Mouse (Mus musculus): ENCODE measurements around the gene Slc39a8.

Gene Slc39a8

DNA sequence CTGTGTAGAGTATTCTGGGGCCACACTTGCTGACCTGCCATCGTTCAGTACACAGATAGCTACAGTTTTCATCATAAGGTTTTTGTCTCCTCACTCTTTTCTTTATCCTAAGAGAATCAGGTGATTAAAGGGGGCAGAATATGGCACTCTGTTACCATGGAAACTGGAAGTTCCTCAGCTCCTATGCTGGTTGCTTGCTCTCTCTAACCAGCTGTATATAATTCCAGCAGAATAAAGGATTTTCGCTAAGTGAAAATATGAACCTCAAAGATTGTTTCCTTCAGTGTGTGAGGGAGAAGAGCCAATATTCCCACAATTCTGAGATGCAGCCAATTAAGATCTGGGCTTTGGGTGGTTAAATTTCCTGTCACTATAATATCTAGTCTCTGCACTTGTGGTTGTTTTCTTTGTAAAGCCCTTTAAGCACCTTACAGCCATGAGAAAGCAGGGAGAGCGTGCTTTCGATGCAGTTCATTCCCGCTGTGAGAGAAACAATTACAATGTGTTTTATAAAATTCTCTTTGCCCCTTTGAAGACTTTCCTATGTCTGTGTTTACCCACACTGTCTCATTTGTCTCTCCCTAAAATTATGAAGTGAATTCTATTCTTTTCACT lies 93.6 kb downstream of the Slc39a8 start:
- no peak for DNase-seq (ENCODE audit: low spot score)

- DNase-seq (ENCODE audit: low spot score), result no peak
Measured at GRCm38 (mm10) chr3:135919305-135919704, 94.2 kb downstream of the Slc39a8 start.

DNA sequence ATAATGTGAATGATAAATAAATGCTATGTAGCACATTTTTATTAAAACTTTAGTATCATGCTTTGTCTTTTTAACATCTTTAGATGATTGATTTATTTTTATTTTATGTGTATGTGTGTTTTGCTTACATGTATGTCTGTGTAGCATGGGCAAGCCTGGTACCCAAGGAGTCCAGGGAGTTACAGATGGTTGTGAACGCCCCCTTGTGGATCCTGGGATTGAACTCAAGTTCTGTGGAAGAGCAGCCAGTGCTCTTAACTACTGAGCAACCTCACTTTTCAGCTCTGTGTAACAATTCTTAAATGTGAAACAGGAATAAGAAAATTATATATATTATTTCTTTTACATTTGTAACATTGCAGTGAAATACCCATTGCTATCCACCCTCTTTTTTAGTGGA lies 101.7 kb downstream of the Slc39a8 start:
- DNase-seq (ENCODE audit: low spot score), result no peak

- no peak for DNase-seq (ENCODE audit: low spot score)
Measured at GRCm38 (mm10) chr3:135928184-135928583, 103.1 kb downstream of the Slc39a8 start.

GRCm38 (mm10) chr3:135937455-135937854 lies 112.4 kb downstream of the Slc39a8 start:
- DNase-seq (ENCODE audit: low spot score), result no peak
